Mouse (Mus musculus) lung, postnatal 0 days (tissue): ENCODE data around the gene Alox12.

ENCODE experiments used
- CTCF ChIP-seq: IDR thresholded peaks from 2 replicates; pipeline ENCODE4 v1.5.1; 2016; ENCODE audit warnings: antibody characterized with exemption, mild to moderate bottlenecking
- EP300 ChIP-seq: IDR thresholded peaks from 2 replicates; pipeline ENCODE4 v1.6.1; 2016; ENCODE audit warnings: antibody characterized with exemption, mild to moderate bottlenecking, control low read depth

- no peak for TF ChIP-seq CTCF
- TF ChIP-seq EP300: no peak
Observed at GRCm38 (mm10) chr11:70239541-70240279, 15.4 kb downstream of the Alox12 start, which contains the start of the genes Gm21988 and Rnasek.
